Mouse (Mus musculus) heart, embryonic 12.5 days (tissue): Measurements from ENCODE around the gene Gm10964. TPM values are rescaled to one million over a fixed set of nuclear protein-coding genes. Genes with fewer than 3 reads are reported as not detected.
A peak's percentile ranks its signal among the peaks of the same experiment; 100 is the strongest.

Experiments
- ATAC-seq: fragments of 200-750 bp; cut with Nextera tagmentation; 2 replicates; pipeline ENCODE4 v1.8.0; 2017; ENCODE audit warnings: moderate TSS enrichment, moderate library complexity; ENCODE audit not compliant: insufficient number of reproducible peaks, low FRiP score
- H3K27ac ChIP-seq: fragments of 300-500 bp; sonication (generic); 2 replicates; pipeline ENCODE4 v1.5.1; 2016; ENCODE audit warnings: mild to moderate bottlenecking, moderate library complexity; ENCODE audit not compliant: poor library complexity, severe bottlenecking
- H3K27me3 ChIP-seq: fragments of 300-500 bp; sonication (generic); replicated peaks from 2 replicates; pipeline ENCODE4 v1.6.1; 2016; ENCODE audit warnings: mild to moderate bottlenecking, moderate library complexity
- H3K36me3 ChIP-seq: fragments of 300-500 bp; sonication (generic); 2 replicates; pipeline ENCODE4 v1.6.1; 2016; ENCODE audit warnings: mild to moderate bottlenecking, moderate library complexity
- H3K4me1 ChIP-seq: fragments of 300-500 bp; sonication (generic); replicated peaks from 2 replicates; pipeline ENCODE4 v1.6.1; 2016; ENCODE audit warnings: mild to moderate bottlenecking
- H3K4me2 ChIP-seq: fragments of 300-500 bp; sonication (generic); 2 replicates; pipeline ENCODE4 v1.6.1; 2016; ENCODE audit warnings: mild to moderate bottlenecking, moderate library complexity
- H3K4me3 ChIP-seq: fragments of 300-500 bp; sonication (generic); 2 replicates; pipeline ENCODE4 v1.5.1; 2016; ENCODE audit warnings: mild to moderate bottlenecking
- H3K9ac ChIP-seq: fragments of 300-500 bp; sonication (generic); 2 replicates; pipeline ENCODE4 v1.6.1; 2016; ENCODE audit warnings: mild to moderate bottlenecking, moderate library complexity
- H3K9me3 ChIP-seq: fragments of 300-500 bp; sonication (generic); replicated peaks from 2 replicates; pipeline ENCODE4 v1.6.1; 2016; ENCODE audit warnings: mild to moderate bottlenecking, moderate library complexity
- WGBS: fragments of 180-500 bp; shearing (Covaris S2); methylation state at CpG from one replicate; pipeline ENCODE4 v1.1.7; 2016; 5-methylcytosine and 5-hydroxymethylcytosine counted together
- polyA plus RNA-seq: library from polyadenylated mRNA; unstranded; fragments of >200 nt; fragmentation: Nextera tagmentation; extraction: Ambion mirVana; gene quantifications from 2 replicates; pipeline ENCODE4 v1.2.1, GENCODE M21; 2016

Gm10964 gene
- polyA plus RNA-seq: not detected in 2 replicates

DNA sequence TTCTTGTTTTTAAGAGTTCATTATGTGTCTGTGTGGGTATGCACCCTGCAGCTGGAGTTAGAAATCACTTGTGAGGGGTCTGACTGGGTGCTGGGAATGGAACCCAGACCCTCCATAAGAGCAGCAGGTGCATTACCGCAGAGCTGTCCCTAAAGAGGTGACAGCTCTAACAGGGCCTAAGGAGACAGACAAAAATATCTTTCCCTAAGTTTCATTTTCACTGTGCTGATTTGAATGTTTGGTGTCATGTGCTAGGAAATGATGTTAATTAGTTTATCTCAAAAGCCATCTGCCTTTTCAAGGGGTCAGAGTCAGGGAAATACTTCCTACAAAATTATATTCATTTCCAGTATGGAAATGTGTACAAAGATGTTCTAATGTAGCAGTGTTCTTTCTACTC, at the start of gene Gm10964:
TSS of gene Gm10964 (plus strand) at position 38 of the 400 bp plus-strand sequence.
- Histone ChIP-seq H3K27ac (peak within 1 kb of the TSS; percentile 91), H3K27me3 (no peaks in the 10 kb centered on the region), H3K4me3 (peak within 1 kb of the TSS; percentile 37), H3K9ac (no peak within 1 kb of the TSS), H3K36me3 (peaks cover 18% of the 10 kb centered on the region), H3K4me2 (peak within 1 kb of the TSS; percentile 64), H3K9me3 (no peaks in the 10 kb centered on the region), H3K4me1 (peaks cover 41% of the 10 kb centered on the region)
- 71% methylated on average over 1 of the region's 1 CpGs for WGBS
- ATAC-seq: no peak

DNA sequence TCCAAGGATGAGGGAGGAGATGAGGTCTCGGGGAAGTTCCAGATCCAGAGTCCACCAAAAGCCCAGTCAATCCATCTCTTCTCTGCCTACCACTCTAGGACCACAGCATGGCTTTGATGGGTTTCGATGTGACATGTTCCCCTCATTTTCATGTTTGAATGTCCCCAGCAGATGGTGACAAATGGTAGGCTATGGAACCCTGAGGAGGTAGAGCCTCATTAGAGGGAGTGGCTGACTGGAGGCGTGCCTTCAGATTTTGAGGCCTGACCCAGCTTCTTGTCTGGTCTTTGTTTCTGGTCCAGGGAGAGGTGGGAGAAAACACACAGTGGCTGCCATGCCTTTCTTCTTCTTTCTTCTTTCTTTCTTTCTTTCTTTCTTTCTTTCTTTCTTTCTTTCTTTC, 48.7 kb upstream of the Gm10964 start:
- H3K4me2 ChIP-seq: no peak overlapping the region
- H3K9ac ChIP-seq: no peak overlapping the region
- no peak overlapping the region for H3K27ac ChIP-seq
- H3K4me1 ChIP-seq: no peaks in the 10 kb centered on the region
- no peaks in the 10 kb centered on the region for H3K36me3 ChIP-seq
- no peak for ATAC-seq
- 68% methylated on average over 3 of the region's 3 CpGs for WGBS
- H3K27me3 ChIP-seq: no peaks in the 10 kb centered on the region
- H3K9me3 ChIP-seq: 0 out of 2 replicates have a peak, but pooled peaks cover 2% of the 10 kb centered on the region
- no peak overlapping the region for H3K4me3 ChIP-seq

DNA sequence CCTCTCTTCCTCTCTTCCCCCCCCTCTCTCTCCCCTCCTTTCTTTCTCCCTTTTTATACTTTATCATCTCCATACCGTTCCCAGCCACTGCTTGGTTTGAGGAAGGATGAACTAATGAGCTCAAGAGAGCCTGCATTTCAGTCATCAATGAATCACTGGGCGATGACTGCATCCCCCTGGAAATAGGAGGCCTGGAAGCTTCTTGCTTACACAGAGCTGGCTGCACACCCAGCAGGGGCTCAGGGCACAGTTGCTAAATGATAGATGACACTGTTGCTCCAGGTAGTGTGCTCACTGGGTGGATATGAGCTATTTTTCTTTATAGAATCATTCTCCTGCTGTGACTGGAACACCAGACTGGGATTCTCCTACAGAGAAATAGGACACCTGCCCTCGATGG, 43.6 kb upstream of the Gm10964 start:
- no peak for ATAC-seq
- no peaks in the 10 kb centered on the region for H3K4me1 ChIP-seq
- H3K9me3 ChIP-seq: no peaks in the 10 kb centered on the region
- H3K36me3 ChIP-seq: no peaks in the 10 kb centered on the region
- no peak overlapping the region for H3K4me2 ChIP-seq
- H3K9ac ChIP-seq: no peak overlapping the region
- H3K4me3 ChIP-seq: no peak overlapping the region
- WGBS: 55% methylated on average over 3 of the region's 3 CpGs
- no peaks in the 10 kb centered on the region for H3K27me3 ChIP-seq
- H3K27ac ChIP-seq: no peak overlapping the region

DNA sequence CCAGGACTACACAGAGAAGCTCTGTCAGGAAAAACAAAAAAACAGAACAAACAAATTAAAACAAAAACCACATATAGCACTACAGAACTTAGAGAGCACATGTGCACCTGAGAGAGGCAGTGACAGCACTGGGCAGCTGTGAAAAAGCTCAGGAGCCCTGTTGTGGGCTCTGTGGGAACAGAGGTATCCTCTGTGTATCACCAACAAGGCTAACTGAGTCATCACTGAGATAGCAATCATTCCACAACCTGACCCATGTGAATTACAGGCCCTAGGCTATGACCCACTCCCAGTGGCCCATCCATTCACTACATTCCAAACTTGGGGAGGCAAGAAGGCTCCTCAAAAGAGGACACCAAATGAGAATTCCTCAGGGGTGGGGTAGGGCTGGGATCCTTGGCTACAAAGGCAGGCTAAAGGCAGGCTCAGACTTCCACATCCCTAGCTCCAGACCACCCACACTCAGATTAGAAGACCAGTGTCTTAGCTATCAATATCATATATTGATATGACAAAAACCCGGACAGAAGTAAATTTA, 42.7 kb upstream of the Gm10964 start:
- Histone ChIP-seq H3K27me3 (no peaks in the 10 kb centered on the region), H3K4me3 (no peak overlapping the region), H3K4me2 (no peak overlapping the region), H3K9me3 (no peaks in the 10 kb centered on the region), H3K9ac (no peak overlapping the region), H3K27ac (no peak overlapping the region), H3K4me1 (no peaks in the 10 kb centered on the region), H3K36me3 (no peaks in the 10 kb centered on the region)
- 67% methylated on average over 1 of the region's 1 CpGs for WGBS
- no peak for ATAC-seq

DNA sequence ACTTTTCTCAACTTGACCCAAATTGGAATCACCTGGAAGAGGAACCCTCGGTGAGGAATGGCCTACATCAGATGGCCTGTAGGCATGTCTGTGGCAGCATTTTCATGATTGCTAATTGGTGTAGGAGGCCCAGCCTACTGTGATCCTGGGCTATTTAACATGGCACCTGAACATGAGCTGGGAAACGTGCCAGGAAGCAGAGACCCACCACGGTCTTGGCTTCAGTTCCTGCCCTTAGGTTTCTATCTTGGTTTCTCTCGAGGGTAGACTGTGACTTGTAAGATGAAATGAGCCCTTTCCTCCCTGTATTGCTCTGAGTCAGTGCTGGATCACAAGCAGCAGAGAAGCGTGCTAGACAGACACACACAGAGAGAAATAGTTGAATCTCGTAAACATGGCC, 34.5 kb upstream of the Gm10964 start:
- H3K9ac ChIP-seq: no peak overlapping the region
- no peak overlapping the region for H3K27ac ChIP-seq
- H3K4me2 ChIP-seq: no peak overlapping the region
- no peak overlapping the region for H3K4me3 ChIP-seq
- no peaks in the 10 kb centered on the region for H3K36me3 ChIP-seq
- no peaks in the 10 kb centered on the region for H3K9me3 ChIP-seq
- H3K4me1 ChIP-seq: no peaks in the 10 kb centered on the region
- WGBS: 63% methylated on average over 6 of the region's 6 CpGs
- no peak for ATAC-seq
- no peaks in the 10 kb centered on the region for H3K27me3 ChIP-seq

DNA sequence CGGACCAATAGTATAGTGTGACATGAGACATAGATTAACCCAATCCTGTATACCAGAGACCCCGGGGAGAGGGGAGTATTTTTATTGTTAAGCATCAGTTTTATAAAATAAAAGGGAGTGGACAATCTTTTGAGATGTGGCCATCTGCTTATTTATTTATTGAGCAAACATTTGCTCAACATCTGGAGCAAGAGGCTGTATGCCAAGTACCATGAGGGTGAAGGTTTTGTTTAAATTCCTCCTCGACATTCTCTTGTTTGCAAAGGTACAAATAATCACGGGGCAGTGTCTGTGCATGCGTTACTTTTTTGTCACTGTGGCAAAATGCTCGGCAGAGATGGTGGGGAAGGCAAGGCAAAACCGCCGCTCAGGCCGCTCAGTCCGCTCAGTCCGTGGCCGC, 33.7 kb upstream of the Gm10964 start:
- 83% methylated on average over 12 of the region's 12 CpGs for WGBS
- H3K27me3 ChIP-seq: no peaks in the 10 kb centered on the region
- H3K9me3 ChIP-seq: no peaks in the 10 kb centered on the region
- ATAC-seq: no peak
- no peak overlapping the region for H3K27ac ChIP-seq
- H3K36me3 ChIP-seq: no peaks in the 10 kb centered on the region
- no peak overlapping the region for H3K4me3 ChIP-seq
- H3K4me1 ChIP-seq: no peaks in the 10 kb centered on the region
- no peak overlapping the region for H3K9ac ChIP-seq
- no peak overlapping the region for H3K4me2 ChIP-seq

DNA sequence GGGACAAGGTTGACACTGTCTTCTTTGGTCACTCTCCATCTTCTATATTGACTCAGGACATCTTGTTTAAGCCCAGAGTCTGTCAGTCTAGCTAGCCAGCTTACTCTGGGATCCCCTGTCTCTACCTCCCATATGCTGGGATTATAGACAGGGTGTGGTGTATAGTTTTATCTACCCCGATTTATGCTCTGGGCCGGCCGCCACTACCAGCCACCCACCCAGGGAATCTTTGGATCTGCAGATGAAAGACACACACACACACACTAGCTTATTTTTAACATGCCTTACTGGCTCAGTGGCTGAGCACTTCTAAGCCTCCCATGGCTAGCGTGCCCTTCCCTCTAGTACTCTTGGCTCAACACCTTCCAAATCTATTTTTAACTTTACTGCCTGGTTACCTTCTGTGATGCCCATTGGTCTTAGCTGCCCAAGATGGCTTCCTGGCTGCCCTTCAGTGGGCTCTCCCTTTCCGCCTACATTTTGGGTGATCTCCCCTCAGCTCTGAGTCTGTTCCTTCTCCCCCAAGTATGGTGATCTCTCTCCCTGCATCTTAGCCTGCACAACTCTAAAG, 29.6 kb upstream of the Gm10964 start:
- Histone ChIP-seq H3K4me1 (no peaks in the 10 kb centered on the region), H3K4me2 (no peak overlapping the region), H3K27ac (no peak overlapping the region), H3K9ac (no peak overlapping the region), H3K9me3 (no peaks in the 10 kb centered on the region), H3K27me3 (no peaks in the 10 kb centered on the region), H3K36me3 (no peaks in the 10 kb centered on the region), H3K4me3 (no peak overlapping the region)
- no peak for ATAC-seq
- WGBS: 76% methylated on average over 5 of the region's 5 CpGs

DNA sequence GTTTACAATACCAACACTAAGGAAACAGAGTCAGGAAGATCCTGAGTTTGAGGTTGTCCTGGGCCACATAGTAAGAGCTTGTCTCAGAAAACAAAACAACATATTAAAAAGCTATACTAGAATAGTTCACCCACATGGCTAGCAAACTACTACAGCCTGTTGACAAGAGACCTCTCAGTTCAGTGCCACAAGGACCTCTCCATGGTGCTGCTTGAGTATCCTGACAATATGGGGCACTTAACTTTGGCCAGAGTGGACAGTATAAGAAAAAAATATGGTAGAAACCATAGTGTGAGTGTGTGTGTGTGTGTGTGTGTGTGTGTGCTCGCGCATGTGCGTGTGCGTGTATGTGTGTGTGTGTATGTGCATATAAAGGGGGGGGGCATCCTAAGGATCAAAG, 27.0 kb upstream of the Gm10964 start:
- H3K4me1 ChIP-seq: peaks cover 6% of the 10 kb centered on the region
- no peak overlapping the region for H3K4me3 ChIP-seq
- H3K27ac ChIP-seq: no peak overlapping the region
- H3K4me2 ChIP-seq: no peak overlapping the region
- no peaks in the 10 kb centered on the region for H3K36me3 ChIP-seq
- H3K9me3 ChIP-seq: no peaks in the 10 kb centered on the region
- no peak overlapping the region for H3K9ac ChIP-seq
- no peaks in the 10 kb centered on the region; the same call in 1 of the 2 replicates for H3K27me3 ChIP-seq
- no peak for ATAC-seq
- 94% methylated on average over 4 of the region's 4 CpGs for WGBS

DNA sequence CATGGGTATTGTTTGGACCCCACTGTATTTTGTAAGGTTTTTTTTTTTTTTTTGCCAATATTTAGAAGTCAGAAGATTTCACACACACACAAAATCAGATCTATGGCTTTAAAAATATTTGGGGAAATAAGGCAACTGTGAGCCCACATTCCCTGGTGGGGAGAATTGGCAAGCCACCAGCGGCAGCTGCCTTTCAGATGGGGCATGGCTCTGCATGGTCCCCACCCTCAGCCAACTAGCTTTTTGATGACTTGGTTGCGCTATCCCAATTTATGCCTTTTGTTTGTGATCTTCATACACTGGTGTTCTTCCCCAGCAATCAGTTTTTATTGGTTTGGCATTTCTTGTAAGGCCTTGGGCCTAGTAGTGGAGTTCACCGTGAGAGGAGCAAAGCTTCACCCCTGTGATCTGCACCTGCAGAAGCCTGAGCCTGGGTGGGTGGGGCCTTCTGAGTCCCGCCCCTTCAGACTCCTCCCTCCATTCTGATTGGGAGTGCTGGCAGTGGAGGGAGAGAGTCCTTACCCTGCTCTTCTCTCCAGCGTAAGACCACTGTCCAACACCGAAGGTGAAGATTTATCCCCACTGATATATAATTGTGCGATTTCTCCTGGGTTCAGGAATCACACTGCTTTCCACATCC, 24.8 kb upstream of the Gm10964 start:
- WGBS: 56% methylated on average over 7 of the region's 7 CpGs
- Histone ChIP-seq H3K9ac (no peak overlapping the region), H3K27ac (no peak overlapping the region), H3K4me3 (no peak overlapping the region), H3K4me1 (peaks cover 13% of the 10 kb centered on the region), H3K9me3 (no peaks in the 10 kb centered on the region), H3K27me3 (no peaks in the 10 kb centered on the region; the same call in 1 of the 2 replicates), H3K4me2 (no peak overlapping the region), H3K36me3 (no peaks in the 10 kb centered on the region)
- ATAC-seq: no peak

DNA sequence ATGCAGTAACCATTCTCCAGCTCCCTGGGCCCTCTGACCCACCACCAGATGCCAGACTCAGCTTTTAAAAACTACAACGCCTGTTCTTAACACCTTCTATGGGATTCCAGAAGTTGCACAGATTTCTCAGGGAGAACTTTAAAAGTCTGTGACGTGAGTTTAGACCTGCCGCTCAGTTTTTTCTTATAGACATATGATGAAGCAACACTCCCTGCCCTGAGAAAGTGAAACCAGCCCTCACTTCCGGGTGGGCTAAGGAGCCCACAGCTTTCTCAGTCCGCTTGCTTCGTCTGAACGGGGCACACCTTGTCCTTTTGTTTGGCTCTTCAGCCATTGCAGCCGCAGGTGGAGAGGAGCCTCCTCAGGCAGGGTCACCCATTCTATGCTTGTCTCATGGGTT, 24.2 kb upstream of the Gm10964 start:
- Histone ChIP-seq H3K27me3 (no peaks in the 10 kb centered on the region; the same call in 1 of the 2 replicates), H3K27ac (no peak overlapping the region), H3K4me1 (peaks cover 13% of the 10 kb centered on the region), H3K9me3 (no peaks in the 10 kb centered on the region), H3K4me2 (no peak overlapping the region), H3K9ac (no peak overlapping the region), H3K4me3 (no peak overlapping the region), H3K36me3 (no peaks in the 10 kb centered on the region)
- 82% methylated on average over 8 of the region's 8 CpGs for WGBS
- ATAC-seq: no peak

DNA sequence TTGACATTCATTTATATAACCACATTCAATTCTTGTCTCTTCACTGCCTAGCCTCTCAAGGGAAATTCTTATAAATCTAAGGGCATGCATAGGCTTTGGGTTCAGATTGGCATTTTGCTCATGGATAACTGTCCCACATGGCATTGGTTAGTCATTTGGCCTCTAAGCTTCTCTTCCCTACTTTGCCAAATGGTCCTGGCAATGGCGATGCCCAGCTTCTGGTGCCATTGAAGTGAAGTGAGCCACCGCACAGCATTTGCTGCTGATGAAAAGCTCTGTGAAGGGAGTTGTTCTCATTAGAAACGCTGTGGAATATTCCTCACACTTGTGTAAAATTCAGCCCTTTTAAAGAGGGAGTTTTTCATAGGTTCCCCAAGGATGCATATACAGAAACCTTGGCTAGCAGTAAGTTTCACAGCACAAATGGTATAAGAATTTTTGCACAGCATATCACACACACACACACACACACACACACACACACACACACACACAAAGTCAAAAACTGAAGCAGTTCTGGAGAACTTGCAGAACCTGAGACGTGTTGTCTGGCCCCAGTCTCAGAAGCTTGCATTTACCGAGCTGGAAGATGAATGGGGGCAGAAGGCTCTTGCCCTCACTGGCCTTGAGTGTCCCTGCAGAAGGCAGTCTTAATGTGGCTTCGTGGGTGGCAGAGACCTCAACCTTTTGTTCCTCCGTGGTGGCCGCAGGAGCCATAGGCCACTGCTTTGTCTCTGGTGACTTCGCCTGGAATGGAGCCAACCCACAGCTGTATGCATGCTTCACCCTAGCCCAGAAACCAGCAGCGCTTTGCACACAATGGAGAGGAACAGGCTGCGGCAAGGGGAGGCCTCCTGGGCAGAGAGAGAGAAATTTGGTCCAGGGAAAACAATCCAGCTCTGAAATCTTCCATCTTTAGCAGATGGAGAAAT, 23.1 kb upstream of the Gm10964 start:
- H3K9me3 ChIP-seq: no peaks in the 10 kb centered on the region
- H3K27ac ChIP-seq: no peak overlapping the region
- H3K4me2 ChIP-seq: no peak overlapping the region
- no peaks in the 10 kb centered on the region; the same call in 1 of the 2 replicates for H3K27me3 ChIP-seq
- 62% methylated on average over 11 of the region's 11 CpGs for WGBS
- ATAC-seq: no peak
- peaks cover 13% of the 10 kb centered on the region for H3K4me1 ChIP-seq
- H3K4me3 ChIP-seq: no peak overlapping the region
- H3K36me3 ChIP-seq: no peaks in the 10 kb centered on the region
- no peak overlapping the region for H3K9ac ChIP-seq
